Mouse (Mus musculus) thymus, postnatal 10 days (tissue): ENCODE data around the gene Mobp.

Source experiments
- DNase-seq, 2 experiments: peaks; one replicate each; pipeline ENCODE4 v3.0.0; 2021; ENCODE audit warnings: low spot score in 2 of 2

Gene Mobp

DNA sequence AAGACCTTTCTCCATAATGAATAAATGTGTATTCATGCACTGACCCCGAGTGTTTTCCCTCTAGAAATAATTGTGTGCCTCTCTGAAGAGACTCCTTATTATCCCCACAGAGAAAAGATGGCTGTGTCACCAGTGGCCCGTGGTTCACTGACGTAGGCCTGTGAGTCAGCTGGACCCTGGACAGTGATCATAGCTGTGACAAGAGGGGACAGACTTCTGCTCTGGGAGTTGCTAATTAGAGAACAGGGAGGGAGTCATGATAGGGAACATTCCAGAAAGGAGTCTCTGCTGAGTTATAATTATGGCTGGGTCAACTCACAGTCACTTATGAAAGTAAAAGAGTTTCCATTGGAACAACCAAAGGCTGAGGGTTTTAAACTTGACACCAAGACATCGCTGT lies 61.4 kb downstream of the Mobp start:
- no peak for DNase-seq

DNA sequence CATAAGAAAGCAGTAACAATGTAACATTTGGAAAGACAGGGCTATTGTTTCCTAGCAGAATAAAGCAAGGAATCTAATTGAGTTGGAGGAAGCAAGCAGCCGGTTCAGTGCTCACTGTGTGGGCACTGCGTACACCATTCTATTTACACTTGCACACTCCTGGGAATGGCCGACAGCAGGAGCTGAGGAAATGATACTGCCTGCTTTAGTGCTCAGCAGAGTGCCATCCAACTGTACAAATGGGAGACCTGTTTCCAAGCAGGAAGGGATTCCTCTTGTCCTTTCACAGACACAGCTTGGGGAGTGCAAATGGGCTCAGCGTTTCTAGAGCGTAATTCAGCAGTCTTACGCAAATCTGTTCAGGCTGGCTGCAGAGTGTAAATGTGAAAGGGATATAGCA lies 63.4 kb downstream of the Mobp start:
- DNase-seq, result no peak

DNA sequence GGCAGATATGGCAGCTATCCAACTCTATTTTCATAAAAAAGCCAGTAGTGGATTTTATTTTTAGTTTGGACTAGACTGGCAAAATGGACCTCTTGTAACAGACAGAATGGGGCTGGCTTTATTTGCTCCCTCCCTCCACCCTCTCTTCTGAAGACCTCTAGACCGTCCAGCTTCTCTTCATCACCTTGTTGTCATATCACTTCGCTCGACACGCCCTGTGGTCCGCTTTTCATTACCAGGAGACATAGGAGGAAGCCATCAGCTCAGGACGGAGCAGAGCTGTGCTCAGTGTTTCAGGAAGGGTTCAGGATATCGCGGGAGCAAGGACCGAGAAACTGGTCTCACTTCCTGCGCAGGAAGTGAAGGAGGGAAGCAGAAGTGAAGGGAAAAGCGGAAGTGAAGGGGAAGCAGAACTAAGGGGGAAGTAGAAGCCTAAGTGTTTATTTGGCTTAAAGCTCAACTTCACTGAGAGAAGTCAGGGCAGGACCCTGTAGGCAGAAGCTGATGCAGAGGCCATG lies 65.5 kb downstream of the Mobp start:
- DNase-seq, result no peak

DNA sequence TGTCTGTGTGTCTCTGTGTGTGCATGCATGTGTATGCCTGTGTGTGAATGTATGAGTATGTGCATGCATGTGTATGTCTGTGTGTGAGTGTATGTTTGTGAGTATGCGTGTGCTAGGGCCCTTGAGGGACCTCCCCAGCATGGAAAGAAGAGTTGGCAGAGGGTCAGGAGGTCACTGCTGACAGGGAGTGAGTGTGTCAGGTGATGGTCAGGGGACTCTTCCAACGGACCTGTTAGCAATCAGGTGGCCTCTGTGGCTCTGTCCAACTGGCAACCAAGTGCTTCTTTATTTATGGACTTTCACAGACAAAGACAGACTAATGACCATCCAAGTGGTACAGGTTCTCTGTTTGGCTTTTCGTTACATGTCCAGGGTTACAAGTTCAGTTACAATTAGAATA lies 69.9 kb downstream of the Mobp start:
- DNase-seq, result no peak
